Mouse (Mus musculus): ENCODE data around the gene Rnf157. TPM values are rescaled to one million over a fixed set of nuclear protein-coding genes. Genes with fewer than 3 reads are reported as not detected.

Rnf157 gene
- polyA plus RNA-seq, 1 experiment from 2014 or later: 1.5 TPM

GRCm38 (mm10) chr11:116418841-116419462 lies 6.1 kb upstream of the Rnf157 start:
- Histone ChIP-seq H3K9me3 (ENCODE audit: low read length) (no peaks in the 10 kb centered on the region), H3K27ac (ENCODE audit: low read depth) (0 out of 2 replicates have a peak overlapping the region, but pooled peaks have one; percentile 6), H3K4me1 (ENCODE audit: insufficient read depth) (peaks cover 8% of the 10 kb centered on the region; the same call in 1 of the 2 replicates), H3K4me3 (ENCODE audit: low read depth, low read length) (no peak overlapping the region), H3K27me3 (ENCODE audit: insufficient read depth, low read length) (no peaks in the 10 kb centered on the region), H3K36me3 (replicated peaks; ENCODE audit: insufficient read depth, low read length) (no peaks in the 10 kb centered on the region), H3K4me2 (ENCODE audit: low read depth, low read length) (no peak overlapping the region), H3K9ac (replicated peaks) (no peak overlapping the region)
- ATAC-seq (no peak), DNase-seq (no peak)
- 77% methylated on average over 6 of the region's 6 CpGs for WGBS (ENCODE audit: insufficient replicate concordance)
- no peak for TF ChIP-seq CTCF (IDR thresholded peaks at IDR 0.05; ENCODE audit: low read depth)
- no peak for TF ChIP-seq EP300 (IDR thresholded peaks at IDR 0.05; ENCODE audit: low read depth)

- Histone ChIP-seq H3K9ac (replicated peaks) (no peak overlapping the region), H3K4me1 (ENCODE audit: insufficient read depth) (peaks cover 7% of the 10 kb centered on the region), H3K27ac (ENCODE audit: low read depth) (0 out of 2 replicates have a peak overlapping the region, but pooled peaks have one; percentile 6), H3K36me3 (replicated peaks; ENCODE audit: insufficient read depth, low read length) (no peaks in the 10 kb centered on the region), H3K27me3 (ENCODE audit: insufficient read depth, low read length) (no peaks in the 10 kb centered on the region), H3K4me3 (ENCODE audit: low read depth, low read length) (no peak overlapping the region), H3K4me2 (ENCODE audit: low read depth, low read length) (no peak overlapping the region), H3K9me3 (ENCODE audit: low read length) (no peaks in the 10 kb centered on the region)
- ATAC-seq: no peak
- DNase-seq: no peak
- WGBS (ENCODE audit: insufficient replicate concordance): 10% methylated on average over 2 of the region's 2 CpGs
- TF ChIP-seq CTCF (IDR thresholded peaks at IDR 0.05; ENCODE audit: low read depth): no peak
- TF ChIP-seq EP300 (IDR thresholded peaks at IDR 0.05; ENCODE audit: low read depth): no peak
Measured at GRCm38 (mm10) chr11:116418194-116418840, 5.5 kb upstream of the Rnf157 start.

GRCm38 (mm10) chr11:116417054-116417453 lies 4.2 kb upstream of the Rnf157 start:
- H3K9ac ChIP-seq (replicated peaks): no peak overlapping the region
- ATAC-seq (no peak), DNase-seq (no peak)
- H3K36me3 ChIP-seq (replicated peaks; ENCODE audit: insufficient read depth, low read length): no peaks in the 10 kb centered on the region
- TF ChIP-seq EP300 (IDR thresholded peaks at IDR 0.05; ENCODE audit: low read depth) (no peak), CTCF (IDR thresholded peaks at IDR 0.05; ENCODE audit: low read depth) (no peak)
- no peak overlapping the region for H3K27ac ChIP-seq (ENCODE audit: low read depth)
- no peak overlapping the region for H3K4me2 ChIP-seq (ENCODE audit: low read depth, low read length)
- H3K4me1 ChIP-seq (ENCODE audit: insufficient read depth): peaks cover 20% of the 10 kb centered on the region
- no peak overlapping the region for H3K4me3 ChIP-seq (ENCODE audit: low read depth, low read length)
- H3K27me3 ChIP-seq (ENCODE audit: insufficient read depth, low read length): peaks cover 4% of the 10 kb centered on the region; the same call in 1 of the 2 replicates
- WGBS (ENCODE audit: insufficient replicate concordance): 83% methylated on average over 5 of the region's 5 CpGs
- no peaks in the 10 kb centered on the region for H3K9me3 ChIP-seq (ENCODE audit: low read length)

- ATAC-seq: no peak
Measured at GRCm38 (mm10) chr11:116416196-116416943, 3.5 kb upstream of the Rnf157 start.

GRCm38 (mm10) chr11:116413631-116414022 lies 795 bp upstream of the Rnf157 start:
- no peak for TF ChIP-seq CTCF (IDR thresholded peaks at IDR 0.05; ENCODE audit: low read depth)
- TF ChIP-seq EP300 (IDR thresholded peaks at IDR 0.05; ENCODE audit: low read depth): no peak
- no peak for DNase-seq
- peaks cover 17% of the 10 kb centered on the region for H3K27me3 ChIP-seq (ENCODE audit: insufficient read depth, low read length)
- 63% methylated on average over 4 of the region's 4 CpGs for WGBS (ENCODE audit: insufficient replicate concordance)
- H3K9ac ChIP-seq (replicated peaks): no peak overlapping the region
- peak overlapping the region; percentile 66; the same call in 1 of the 2 replicates for H3K4me3 ChIP-seq (ENCODE audit: low read depth, low read length)
- peaks cover 18% of the 10 kb centered on the region for H3K4me1 ChIP-seq (ENCODE audit: insufficient read depth)
- no peak; the same call in 1 of the 2 replicates for ATAC-seq
- H3K27ac ChIP-seq (ENCODE audit: low read depth): no peak overlapping the region
- H3K9me3 ChIP-seq (ENCODE audit: low read length): no peaks in the 10 kb centered on the region
- no peak overlapping the region; the same call in 1 of the 2 replicates for H3K4me2 ChIP-seq (ENCODE audit: low read depth, low read length)
- no peaks in the 10 kb centered on the region for H3K36me3 ChIP-seq (replicated peaks; ENCODE audit: insufficient read depth, low read length)

More at GRCm38 (mm10) chr11:116416196-116416943, 3.5 kb upstream of the Rnf157 start:
- Histone ChIP-seq H3K9me3 (ENCODE audit: low read length) (no peaks in the 10 kb centered on the region), H3K4me1 (ENCODE audit: insufficient read depth) (peaks cover 22% of the 10 kb centered on the region), H3K27ac (ENCODE audit: low read depth) (no peak overlapping the region), H3K9ac (replicated peaks) (no peak overlapping the region), H3K27me3 (ENCODE audit: insufficient read depth, low read length) (peaks cover 11% of the 10 kb centered on the region), H3K4me3 (ENCODE audit: low read depth, low read length) (no peak overlapping the region), H3K36me3 (replicated peaks; ENCODE audit: insufficient read depth, low read length) (no peaks in the 10 kb centered on the region), H3K4me2 (ENCODE audit: low read depth, low read length) (no peak overlapping the region)
- DNase-seq: no peak
- WGBS (ENCODE audit: insufficient replicate concordance): 76% methylated on average over 6 of the region's 6 CpGs
- no peak for TF ChIP-seq EP300 (IDR thresholded peaks at IDR 0.05; ENCODE audit: low read depth)

All from liver, postnatal 0 days (tissue).